Mouse (Mus musculus): ENCODE data around the gene Emc8. TPM values are rescaled to one million over a fixed set of nuclear protein-coding genes. Genes with fewer than 3 reads are reported as not detected.
A peak's percentile ranks its signal among the peaks of the same experiment; 100 is the strongest.

Emc8 gene
- total RNA-seq, 2 experiments from 2014 or later = 66.6 to 72.9 TPM

GRCm38 (mm10) chr8:120686576-120686975 is 18.2 kb upstream of the Emc8 start:
- DNase-seq (ENCODE audit: extremely low spot score in 1 of 2, low spot score in 2 of 2) = no peak
- intact Hi-C loops (cut with DNase I) = no loop called here

GRCm38 (mm10) chr8:120686051-120686450 is 17.7 kb upstream of the Emc8 start:
- peak in 1 of 2 experiments; percentile 52 for DNase-seq (ENCODE audit: extremely low spot score in 1 of 2, low spot score in 2 of 2)
- intact Hi-C loops (cut with DNase I) = no loop called here

DNA sequence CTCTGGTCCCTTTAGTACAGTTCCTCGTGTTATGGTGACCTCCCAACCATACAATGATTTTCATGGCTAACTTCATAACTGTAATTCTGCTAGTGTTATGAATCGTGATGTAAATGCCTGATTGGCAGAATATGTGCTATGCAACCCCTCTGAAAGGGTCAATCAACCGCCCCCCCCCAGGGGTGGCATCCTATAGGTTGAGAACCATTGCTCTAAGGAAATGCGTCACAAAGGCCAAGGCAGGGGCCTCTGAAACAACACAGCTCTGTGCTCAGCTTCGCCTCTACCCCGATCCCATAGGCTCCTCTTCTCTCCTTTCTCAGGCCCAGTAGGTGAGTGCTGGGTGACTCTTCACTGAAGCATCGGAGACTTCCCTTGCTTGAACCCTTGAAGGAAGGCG is 17.2 kb upstream of the Emc8 start:
- intact Hi-C loops (cut with DNase I) = no loop called here
- DNase-seq (ENCODE audit: extremely low spot score in 1 of 2, low spot score in 2 of 2) = no peak

- intact Hi-C loops (cut with DNase I) = no loop called here
- DNase-seq (ENCODE audit: extremely low spot score in 1 of 2, low spot score in 2 of 2) = no peak
These were observed 16.7 kb upstream of the Emc8 start for GRCm38 (mm10) chr8:120685097-120685496.

DNA sequence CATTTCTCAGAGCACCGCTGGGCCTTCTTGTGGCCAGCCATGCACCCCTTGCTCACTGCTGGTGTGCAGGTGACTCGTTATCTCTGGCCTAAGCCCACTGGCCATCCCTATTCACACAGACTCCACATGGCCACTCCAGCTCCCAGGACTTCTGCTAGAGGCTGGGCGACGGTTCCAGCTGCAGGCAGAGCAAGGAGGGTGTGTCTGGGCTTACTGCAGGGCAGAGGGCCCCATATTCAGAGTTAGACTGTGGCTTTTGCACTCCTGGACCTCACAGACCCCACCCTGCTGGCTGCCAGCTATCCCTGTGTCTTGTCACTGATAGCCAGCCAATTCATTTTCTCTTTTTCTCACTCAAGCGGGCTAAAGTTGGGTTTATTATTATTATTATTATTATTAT is 15.7 kb upstream of the Emc8 start:
- intact Hi-C loops (cut with DNase I) = loop anchor here (5.0 kb wide), 2 partner anchors 53 to 408 kb away; partner anchors contain the start of gene Irf8
- DNase-seq (ENCODE audit: extremely low spot score in 1 of 2, low spot score in 2 of 2) = no peak

GRCm38 (mm10) chr8:120683602-120684001 is 15.2 kb upstream of the Emc8 start:
- intact Hi-C loops (cut with DNase I) = loop anchor here (5.0 kb wide), 2 partner anchors 54 to 409 kb away; partner anchors contain the start of gene Irf8
- peak in 1 of 2 experiments; percentile 75 for DNase-seq (ENCODE audit: extremely low spot score in 1 of 2, low spot score in 2 of 2)

DNA sequence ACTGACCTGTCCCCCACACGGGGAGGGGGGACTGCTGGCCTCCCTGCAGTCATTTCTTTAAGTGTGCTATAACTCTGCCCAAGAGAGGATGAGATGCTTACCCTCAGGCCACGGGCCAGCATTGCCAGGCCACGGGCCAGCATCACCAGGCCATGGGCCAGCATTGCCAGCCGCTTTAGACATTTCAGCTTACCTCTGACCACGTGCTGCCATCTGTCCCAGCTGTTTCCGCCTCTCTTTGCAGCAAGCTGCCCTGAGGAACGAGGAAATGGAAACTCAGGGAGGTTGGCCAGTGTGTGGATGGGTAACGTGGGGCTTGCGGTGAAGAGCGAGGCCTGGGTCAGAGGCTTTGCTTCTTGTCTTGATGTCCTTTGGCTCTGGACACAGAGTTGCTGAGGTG is 12.7 kb upstream of the Emc8 start:
- intact Hi-C loops (cut with DNase I) = loop anchor here (5.0 kb wide), 2 partner anchors 56 to 411 kb away; partner anchors contain the start of gene Irf8
- DNase-seq (ENCODE audit: extremely low spot score in 1 of 2, low spot score in 2 of 2) = no peak

DNA sequence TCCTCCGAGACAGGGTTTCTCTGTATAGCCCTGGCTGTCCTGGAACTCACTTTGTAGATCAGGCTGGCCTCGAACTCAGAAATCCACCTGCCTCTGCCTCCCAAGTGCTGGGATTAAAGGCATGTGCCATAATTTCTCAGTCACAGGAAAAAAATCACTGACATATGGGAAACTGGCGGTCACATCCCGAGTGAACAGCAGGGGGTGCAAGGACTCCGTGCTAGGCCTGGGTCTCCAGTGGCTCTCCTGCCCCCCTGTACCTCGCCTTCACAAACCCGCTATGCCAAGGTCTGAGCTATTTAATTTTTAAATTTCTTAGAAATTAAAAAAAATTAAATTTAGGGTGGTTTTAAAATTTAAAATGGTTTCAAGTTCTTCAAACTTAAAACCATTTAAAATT is 12.0 kb upstream of the Emc8 start:
- intact Hi-C loops (cut with DNase I) = loop anchor here (1.0 to 5.0 kb wide), 3 partner anchors 57 to 412 kb away; partner anchors contain the start of gene Irf8
- peak in 1 of 2 experiments; percentile 61 for DNase-seq (ENCODE audit: extremely low spot score in 1 of 2, low spot score in 2 of 2)

DNA sequence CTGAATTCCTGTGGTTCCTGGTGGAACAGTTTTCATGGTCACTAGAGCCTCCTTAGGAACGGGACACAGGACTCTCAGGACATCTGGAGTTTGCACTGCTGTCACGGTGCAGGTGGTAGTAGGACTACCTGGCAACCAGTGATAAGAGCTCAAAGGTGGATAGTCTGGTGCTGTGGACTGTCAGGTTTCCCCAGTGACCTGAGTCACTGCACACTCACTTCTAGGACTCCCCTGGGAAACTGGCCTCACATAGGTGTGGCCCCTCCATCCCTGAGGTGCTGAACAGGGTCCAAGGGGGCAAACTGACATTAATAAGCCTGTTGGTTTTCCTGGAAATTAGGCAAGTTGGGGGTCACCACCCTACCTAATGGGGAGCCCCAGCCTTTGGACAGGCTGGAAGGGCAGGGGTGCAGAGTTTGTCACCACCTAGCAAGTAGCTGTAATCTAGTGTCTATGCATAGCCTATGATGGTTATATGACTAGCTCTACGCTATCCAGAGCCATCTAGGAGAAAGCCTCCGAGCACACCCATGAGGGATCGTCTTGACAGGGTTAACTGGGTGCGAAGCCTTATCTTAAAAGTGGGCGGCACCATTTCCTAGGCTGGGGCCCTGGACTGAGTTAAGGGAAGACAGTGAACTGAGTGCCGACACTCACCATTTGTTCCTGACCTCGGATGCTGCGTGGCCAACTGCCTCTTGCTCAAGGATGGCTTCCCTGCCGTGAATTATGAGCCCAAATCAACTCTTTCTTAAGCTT is 11.4 kb upstream of the Emc8 start:
- intact Hi-C loops (cut with DNase I) = loop anchor here (1.0 to 5.0 kb wide), 3 partner anchors 57 to 412 kb away; partner anchors contain the start of gene Irf8
- no peak for DNase-seq (ENCODE audit: extremely low spot score in 1 of 2, low spot score in 2 of 2)

DNA sequence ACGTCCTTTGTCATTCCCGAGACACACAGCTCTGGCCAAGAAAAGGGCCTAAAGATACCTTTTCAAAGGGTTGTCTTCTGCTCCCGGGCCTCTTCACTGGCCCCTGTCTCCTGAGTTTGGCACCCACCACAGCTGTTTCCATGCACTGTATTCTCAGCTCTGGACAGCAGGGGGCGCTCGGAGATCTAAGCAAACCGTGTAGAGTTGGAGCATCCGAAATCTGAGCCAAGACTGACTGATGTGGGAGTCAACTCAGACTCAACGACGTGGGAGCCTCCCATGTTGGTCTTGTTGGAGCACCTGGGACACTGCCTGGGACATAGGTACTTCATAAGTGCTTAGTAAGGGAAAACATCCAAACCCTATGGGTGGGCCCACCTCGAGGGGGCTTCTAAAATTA is 10.1 kb upstream of the Emc8 start:
- intact Hi-C loops (cut with DNase I) = no loop called here
- DNase-seq (ENCODE audit: extremely low spot score in 1 of 2, low spot score in 2 of 2) = peak; percentile 76 to 88

DNA sequence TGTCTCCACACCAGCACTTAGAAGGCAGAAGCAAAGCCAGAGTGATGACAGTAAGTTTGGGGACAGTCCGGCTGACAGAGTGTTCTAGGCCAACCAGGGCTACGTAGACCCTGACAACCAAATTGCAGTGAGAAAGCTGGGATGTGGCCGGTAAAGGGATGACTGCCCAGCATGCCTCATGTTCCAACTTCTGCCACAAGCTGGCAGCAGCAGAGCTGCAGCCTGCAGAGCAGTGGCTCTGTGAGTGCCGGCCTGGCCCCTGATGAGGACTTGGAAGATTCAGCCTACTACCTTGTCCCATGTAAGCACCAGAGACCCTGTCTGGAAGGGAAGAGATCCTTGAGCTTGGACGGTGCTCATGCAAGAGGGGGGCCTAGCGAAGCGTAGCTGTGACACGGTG is 7.3 kb upstream of the Emc8 start:
- DNase-seq (ENCODE audit: extremely low spot score in 1 of 2, low spot score in 2 of 2) = no peak
- intact Hi-C loops (cut with DNase I) = no loop called here

DNA sequence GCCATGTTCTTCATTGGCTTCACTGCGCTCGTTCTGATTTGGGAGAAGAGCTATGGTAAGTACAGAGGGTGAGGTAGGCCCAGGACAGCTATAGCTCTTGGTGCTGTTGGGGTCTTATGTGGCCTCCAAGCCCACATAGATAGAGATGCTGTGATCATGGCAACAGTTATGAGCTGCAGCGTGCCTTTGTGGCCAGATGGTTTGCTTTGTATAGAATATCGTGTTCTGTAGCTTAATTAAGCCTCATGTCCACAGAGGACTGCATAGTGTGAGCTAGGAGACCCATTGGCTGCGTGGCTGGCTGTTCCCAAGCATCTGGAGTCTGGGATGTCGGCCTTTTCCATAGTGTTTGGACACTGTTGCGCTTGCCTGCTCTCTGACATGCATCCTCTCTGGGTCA is 4.9 kb upstream of the Emc8 start:
- no peak for DNase-seq (ENCODE audit: extremely low spot score in 1 of 2, low spot score in 2 of 2)

DNA sequence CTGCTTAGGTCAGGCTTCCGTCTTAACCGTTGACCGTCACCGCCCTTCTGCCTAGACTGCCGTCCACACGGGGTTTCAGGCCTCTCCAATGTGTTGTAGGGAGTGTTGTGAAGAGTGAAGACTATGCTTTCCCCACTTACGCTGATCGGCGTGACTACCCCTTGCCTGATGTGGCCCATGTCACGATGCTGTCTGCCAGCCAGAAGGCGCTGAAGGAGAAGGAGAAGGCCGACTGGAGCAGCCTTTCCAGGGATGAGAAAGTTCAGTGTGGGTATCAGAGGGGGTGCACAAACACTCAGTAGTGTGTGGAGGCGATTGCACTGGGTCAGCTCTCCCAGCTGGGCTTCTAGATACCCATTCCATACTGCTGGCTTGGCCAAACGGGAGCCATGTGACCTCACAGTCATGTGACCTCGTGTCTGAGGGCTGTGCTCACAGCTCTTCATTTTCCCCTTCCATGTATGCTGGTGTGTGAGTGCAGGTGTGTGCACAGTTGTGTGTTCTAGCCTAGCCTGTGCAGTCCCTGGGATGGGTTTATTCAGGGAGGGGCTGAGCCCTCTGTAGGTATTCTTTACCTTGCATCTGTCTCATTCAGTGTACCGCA is 4.4 kb upstream of the Emc8 start:
- intact Hi-C loops (cut with DNase I) = no loop called here
- no peak for DNase-seq (ENCODE audit: extremely low spot score in 1 of 2, low spot score in 2 of 2)

More for the DNA sequence above, 4.9 kb upstream of the Emc8 start:
- intact Hi-C loops (cut with DNase I) = no loop called here

DNA sequence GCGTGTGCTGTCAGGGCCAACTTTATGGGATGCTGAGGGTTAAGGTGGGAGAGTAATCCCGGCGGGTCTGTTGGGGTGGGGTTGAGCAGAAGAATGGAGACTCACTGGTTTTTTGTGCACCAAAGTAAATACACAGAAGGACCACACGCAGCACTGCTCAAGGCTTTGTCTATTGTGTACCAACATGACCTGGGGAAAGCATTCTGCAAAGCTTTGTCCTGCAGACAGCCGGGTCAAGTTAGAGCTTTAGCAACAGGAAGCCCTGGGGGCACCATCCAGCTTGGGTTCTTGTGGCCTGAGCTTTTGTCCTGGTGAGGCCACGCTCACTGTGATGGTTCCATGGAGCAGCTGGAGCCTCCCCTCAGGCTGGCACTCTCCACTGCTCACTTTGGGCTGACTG is 3.4 kb upstream of the Emc8 start:
- intact Hi-C loops (cut with DNase I) = no loop called here
- no peak for DNase-seq (ENCODE audit: extremely low spot score in 1 of 2, low spot score in 2 of 2)

DNA sequence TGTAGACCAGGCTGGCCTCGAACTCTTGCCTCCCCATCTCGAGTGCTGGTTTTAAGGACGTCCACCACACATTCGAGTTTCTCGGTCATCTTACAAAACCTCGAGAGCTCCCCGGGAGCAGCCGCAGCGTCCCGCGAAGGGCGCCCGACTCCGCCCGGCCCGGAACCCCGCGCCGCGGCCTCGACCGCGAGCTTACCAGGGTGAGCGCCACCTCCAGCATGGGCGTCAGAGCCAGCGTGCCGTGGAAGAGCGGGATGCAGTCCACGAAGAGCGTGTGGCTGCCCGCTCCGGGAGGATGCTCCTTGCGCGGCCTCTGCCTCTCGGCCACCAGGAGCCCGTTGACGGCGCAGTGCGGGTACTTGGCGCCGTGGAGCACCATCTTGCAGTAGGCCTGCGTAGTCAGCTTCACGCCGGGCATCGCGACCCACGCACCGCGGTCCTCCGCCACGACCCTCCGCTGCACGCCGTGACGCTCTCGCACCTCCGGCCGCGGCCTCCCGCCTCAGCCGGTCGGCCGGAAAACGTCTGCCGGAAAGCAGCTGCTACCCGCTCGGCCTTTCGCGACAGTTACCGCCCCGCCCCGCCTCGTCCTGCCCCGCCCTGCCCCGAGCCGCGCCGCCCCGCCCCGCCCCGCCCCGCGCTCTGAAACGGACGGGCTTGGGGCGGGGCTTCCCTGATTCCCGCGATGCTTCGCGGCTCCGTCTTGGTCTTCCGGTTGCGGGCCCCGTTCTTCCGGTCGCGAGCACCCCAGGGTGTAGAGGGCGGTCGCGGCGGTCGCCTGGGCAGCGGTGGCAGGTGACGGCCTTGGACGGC is 606 bp downstream of the Emc8 start, which contains the start of the genes Gm27021 and Cox4i1:
Gene Gm27021 (minus strand): TSS at position 519 of the 813 bp plus-strand sequence.
Gene Cox4i1 (plus strand): TSS at position 662 of the 813 bp plus-strand sequence.
- intact Hi-C loops (cut with DNase I) = no loop called here
- DNase-seq (ENCODE audit: extremely low spot score in 1 of 2, low spot score in 2 of 2) = peak; percentile 85 to 97

- intact Hi-C loops (cut with DNase I) = no loop called here
- no peak for DNase-seq (ENCODE audit: extremely low spot score in 1 of 2, low spot score in 2 of 2)
These were observed 1.4 kb downstream of the Emc8 start for GRCm38 (mm10) chr8:120666807-120667470.

DNA sequence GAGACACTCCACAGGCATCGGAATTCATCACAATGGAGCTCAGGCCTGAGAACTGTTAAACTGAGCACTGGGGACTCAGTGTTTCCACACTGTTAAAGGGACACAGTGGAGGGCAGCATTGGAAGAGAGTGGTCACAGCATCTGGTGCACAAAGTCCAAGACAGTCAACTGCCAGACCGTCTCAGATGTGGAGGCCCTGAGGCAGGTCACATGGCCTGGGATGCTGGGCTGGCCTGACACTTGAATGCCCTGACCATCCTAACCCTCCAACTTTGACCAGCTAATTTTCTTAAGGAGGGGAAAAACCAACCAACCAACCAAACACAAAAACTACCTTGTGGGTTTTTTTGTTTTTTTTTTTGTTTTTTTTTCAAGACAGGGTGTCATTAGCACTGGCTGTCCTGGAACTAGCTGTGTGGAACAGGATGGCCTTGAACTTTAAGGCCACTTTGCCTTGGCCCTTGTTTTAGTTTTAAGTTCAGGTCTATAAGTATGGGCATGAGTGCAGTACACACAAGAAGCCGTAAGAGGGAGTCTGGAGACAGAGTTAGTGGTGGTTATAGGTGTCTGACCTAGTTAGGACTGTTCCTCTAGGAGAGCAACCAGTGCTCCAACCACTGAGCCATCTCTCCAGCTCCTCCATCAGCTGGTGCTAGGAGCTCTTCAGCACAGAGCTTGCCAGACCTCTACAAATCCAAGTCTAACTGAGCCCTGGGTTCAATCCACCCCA is 2.5 kb downstream of the Emc8 start:
- intact Hi-C loops (cut with DNase I) = no loop called here
- no peak for DNase-seq (ENCODE audit: extremely low spot score in 1 of 2, low spot score in 2 of 2)

GRCm38 (mm10) chr8:120664566-120664965 is 3.8 kb downstream of the Emc8 start:
- DNase-seq (ENCODE audit: extremely low spot score in 1 of 2, low spot score in 2 of 2) = no peak
- intact Hi-C loops (cut with DNase I) = no loop called here
